Mouse (Mus musculus): ENCODE measurements around the gene Gnl3l. TPM values are rescaled to one million over a fixed set of nuclear protein-coding genes. Genes with fewer than 3 reads are reported as not detected.

The Gnl3l gene
- polyA plus RNA-seq, 1 experiment from 2014 or later: 26.5 TPM

DNA sequence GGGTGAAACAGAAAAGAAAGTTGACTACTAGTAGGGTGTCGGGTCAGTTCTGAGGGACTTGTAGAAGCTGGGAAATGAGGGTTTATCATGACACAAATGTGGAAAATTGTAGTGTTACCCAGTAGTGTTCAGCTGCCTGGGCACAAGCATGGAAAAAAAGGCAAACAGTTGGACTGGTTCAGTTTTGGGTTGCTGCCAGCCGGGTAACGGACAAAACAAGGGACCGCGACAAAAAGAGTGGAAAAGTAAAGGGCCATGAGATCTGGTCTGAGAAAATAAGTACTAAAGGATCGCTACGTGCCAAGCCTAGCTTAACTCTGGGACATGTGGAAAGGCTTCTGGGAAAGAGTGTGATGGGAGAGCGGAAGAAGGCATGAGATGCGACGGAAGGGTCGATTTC, 29.2 kb upstream of the Gnl3l start:
- H3K4me3 ChIP-seq: peak overlapping the region; percentile 67
- 39% methylated on average over 11 of the region's 11 CpGs for WGBS
- H3K36me3 ChIP-seq: no peaks in the 10 kb centered on the region
- peak overlapping the region; percentile 89 for H3K27ac ChIP-seq
- 0 out of 2 replicates have a peak, but pooled peaks cover 6% of the 10 kb centered on the region for H3K27me3 ChIP-seq
- ATAC-seq (ENCODE audit: low FRiP score, low read depth): no peak; the same call in 1 of the 2 replicates
- H3K4me2 ChIP-seq (replicated peaks): peak overlapping the region; percentile 75
- peaks cover 17% of the 10 kb centered on the region for H3K4me1 ChIP-seq
- peak overlapping the region; percentile 87 for H3K9ac ChIP-seq
- peaks cover 2% of the 10 kb centered on the region; the same call in 1 of the 2 replicates for H3K9me3 ChIP-seq

DNA sequence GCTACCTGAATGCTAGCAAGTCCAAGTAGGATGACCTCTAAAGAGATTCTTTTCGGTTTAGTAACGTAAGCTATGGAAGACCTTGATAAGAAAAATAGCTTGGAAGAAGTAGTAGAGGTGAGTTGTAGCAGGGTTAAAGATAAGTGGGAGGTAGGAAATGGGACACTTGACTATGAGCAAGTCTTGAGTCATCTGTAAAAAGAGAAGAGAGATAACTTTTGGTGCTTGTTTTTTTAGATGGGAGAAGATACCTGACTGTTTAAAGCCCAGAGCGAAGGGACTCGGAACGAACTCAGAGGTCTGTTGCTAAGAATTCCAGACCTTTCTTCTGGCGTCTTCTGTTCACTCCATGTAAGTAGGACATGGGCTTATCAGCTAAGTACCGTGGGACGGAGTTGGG, 28.7 kb upstream of the Gnl3l start, which contains the start of gene Fgd1:
Gene Fgd1, plus strand, starts transcription at position 301 of the 400 bp plus-strand sequence.
- H3K36me3 ChIP-seq: no peaks in the 10 kb centered on the region
- peak within 1 kb of the TSS; percentile 89 for H3K27ac ChIP-seq
- peak within 1 kb of the TSS; percentile 87 for H3K9ac ChIP-seq
- H3K4me2 ChIP-seq (replicated peaks): peak within 1 kb of the TSS; percentile 75
- 94% methylated on average over 8 of the region's 8 CpGs for WGBS
- H3K9me3 ChIP-seq: peaks cover 2% of the 10 kb centered on the region; the same call in 1 of the 2 replicates
- H3K27me3 ChIP-seq: 0 out of 2 replicates have a peak, but pooled peaks cover 8% of the 10 kb centered on the region
- ATAC-seq (ENCODE audit: low FRiP score, low read depth): no peak
- peaks cover 17% of the 10 kb centered on the region for H3K4me1 ChIP-seq
- H3K4me3 ChIP-seq: peak within 1 kb of the TSS; percentile 67

GRCm38 (mm10) chrX:151041223-151041622, 24.1 kb upstream of the Gnl3l start:
- Histone ChIP-seq H3K4me3 (no peak overlapping the region), H3K36me3 (no peaks in the 10 kb centered on the region), H3K27me3 (peaks cover 9% of the 10 kb centered on the region; the same call in 1 of the 2 replicates), H3K4me1 (no peaks in the 10 kb centered on the region), H3K9me3 (no peaks in the 10 kb centered on the region), H3K27ac (no peak overlapping the region), H3K4me2 (replicated peaks) (no peak overlapping the region), H3K9ac (no peak overlapping the region)
- no peak for ATAC-seq (ENCODE audit: low FRiP score, low read depth)
- WGBS: 53% methylated on average over 5 of the region's 5 CpGs

DNA sequence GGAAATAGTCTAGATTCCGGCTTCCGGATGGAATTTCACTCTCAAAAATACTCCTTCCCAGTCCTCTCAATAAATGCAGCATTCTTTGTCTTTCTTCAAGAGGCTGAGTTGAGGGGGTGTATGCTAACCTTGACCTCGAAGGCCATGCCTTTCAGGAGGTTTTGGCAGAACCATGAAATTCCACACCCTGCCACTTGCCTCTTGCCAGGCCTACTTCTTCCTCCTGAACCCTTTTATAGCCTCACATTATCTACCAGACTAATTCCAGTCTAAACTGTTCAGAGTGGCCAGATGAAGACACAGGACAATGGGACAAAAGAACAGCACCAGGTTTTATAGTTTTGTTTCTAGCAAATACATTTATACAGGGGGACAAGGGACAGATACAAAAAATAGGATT, 14.3 kb upstream of the Gnl3l start:
- ATAC-seq (ENCODE audit: low FRiP score, low read depth): no peak
- H3K9ac ChIP-seq: no peak overlapping the region
- 0 out of 2 replicates have a peak overlapping the region, but pooled peaks have one; percentile 7 for H3K27ac ChIP-seq
- H3K36me3 ChIP-seq: no peaks in the 10 kb centered on the region
- H3K4me1 ChIP-seq: no peaks in the 10 kb centered on the region
- H3K27me3 ChIP-seq: 0 out of 2 replicates have a peak, but pooled peaks cover 2% of the 10 kb centered on the region
- no peaks in the 10 kb centered on the region for H3K9me3 ChIP-seq
- WGBS: 38% methylated on average over 3 of the region's 3 CpGs
- H3K4me2 ChIP-seq (replicated peaks): no peak overlapping the region
- H3K4me3 ChIP-seq: no peak overlapping the region

DNA sequence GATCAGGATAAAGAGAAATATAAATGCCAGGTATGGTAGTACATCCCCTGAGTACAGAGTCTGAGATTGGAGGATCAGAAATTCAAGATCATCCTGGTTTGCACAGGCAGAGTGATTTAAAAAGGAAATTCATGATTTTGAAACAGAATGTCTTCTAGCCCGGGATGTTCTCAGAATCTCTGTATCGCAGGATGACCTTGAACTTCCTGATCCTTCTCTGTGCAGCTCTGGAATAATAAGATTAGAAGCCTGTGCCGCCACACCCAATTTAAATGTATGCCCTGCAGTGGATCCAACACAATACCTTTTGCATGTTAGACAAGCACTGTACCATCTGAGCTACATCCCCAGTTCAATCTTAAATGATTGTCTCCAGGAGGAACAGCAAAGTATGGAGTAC, 1.7 kb upstream of the Gnl3l start:
- no peak overlapping the region for H3K27ac ChIP-seq
- H3K27me3 ChIP-seq: peaks cover 3% of the 10 kb centered on the region; the same call in 1 of the 2 replicates
- H3K4me1 ChIP-seq: no peaks in the 10 kb centered on the region
- peak overlapping the region; percentile 56 for H3K4me2 ChIP-seq (replicated peaks)
- H3K36me3 ChIP-seq: peaks cover 5% of the 10 kb centered on the region; the same call in 1 of the 2 replicates
- H3K4me3 ChIP-seq: peak overlapping the region; percentile 49; the same call in 1 of the 2 replicates
- H3K9me3 ChIP-seq: no peaks in the 10 kb centered on the region
- no peak overlapping the region for H3K9ac ChIP-seq
- WGBS: 92% methylated on average over 3 of the region's 3 CpGs
- no peak for ATAC-seq (ENCODE audit: low FRiP score, low read depth)

GRCm38 (mm10) chrX:151017897-151018296, 775 bp upstream of the Gnl3l start:
- peak overlapping the region; percentile 77 for H3K27ac ChIP-seq
- H3K4me3 ChIP-seq: peak overlapping the region; percentile 49
- ATAC-seq (ENCODE audit: low FRiP score, low read depth): no peak
- peak overlapping the region; percentile 56 for H3K4me2 ChIP-seq (replicated peaks)
- WGBS: 8% methylated on average over 3 of the region's 3 CpGs
- peaks cover 5% of the 10 kb centered on the region; the same call in 1 of the 2 replicates for H3K36me3 ChIP-seq
- peaks cover 3% of the 10 kb centered on the region; the same call in 1 of the 2 replicates for H3K27me3 ChIP-seq
- H3K4me1 ChIP-seq: no peaks in the 10 kb centered on the region
- H3K9ac ChIP-seq: peak overlapping the region; percentile 43
- no peaks in the 10 kb centered on the region for H3K9me3 ChIP-seq

- peaks cover 57% of the 10 kb centered on the region for H3K36me3 ChIP-seq
- 80% methylated on average over 3 of the region's 3 CpGs for WGBS
- H3K9ac ChIP-seq: no peak overlapping the region
- H3K9me3 ChIP-seq: no peaks in the 10 kb centered on the region
- no peak overlapping the region for H3K27ac ChIP-seq
- H3K4me2 ChIP-seq (replicated peaks): no peak overlapping the region
- no peaks in the 10 kb centered on the region for H3K27me3 ChIP-seq
- ATAC-seq (ENCODE audit: low FRiP score, low read depth): no peak
- H3K4me3 ChIP-seq: no peak overlapping the region
- H3K4me1 ChIP-seq: no peaks in the 10 kb centered on the region
Measured at GRCm38 (mm10) chrX:150996775-150997174, 20.3 kb downstream of the Gnl3l start.

DNA sequence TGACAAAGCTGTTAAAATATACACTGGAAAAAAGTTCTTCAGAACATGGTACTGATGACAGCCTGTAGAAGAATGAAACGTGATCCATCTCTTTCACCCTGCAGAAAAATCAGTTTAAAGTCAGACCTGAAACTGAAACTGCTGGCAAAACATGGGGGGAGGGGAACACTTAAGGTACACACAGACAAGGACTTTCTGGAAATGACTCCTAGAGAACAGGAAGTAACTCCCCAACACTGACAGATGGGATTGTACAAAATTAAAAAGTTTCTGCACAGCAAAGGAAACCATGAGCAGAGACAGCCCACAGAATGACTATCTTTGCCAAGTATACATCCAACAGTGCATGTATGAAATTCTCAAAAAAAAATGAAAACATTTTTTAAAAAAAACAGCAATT, 35.5 kb downstream of the Gnl3l start:
- no peak overlapping the region for H3K9ac ChIP-seq
- no peaks in the 10 kb centered on the region for H3K9me3 ChIP-seq
- no peak overlapping the region for H3K4me2 ChIP-seq (replicated peaks)
- no peak overlapping the region for H3K4me3 ChIP-seq
- ATAC-seq (ENCODE audit: low FRiP score, low read depth): no peak
- no peak overlapping the region for H3K27ac ChIP-seq
- H3K27me3 ChIP-seq: peaks cover 3% of the 10 kb centered on the region; the same call in 1 of the 2 replicates
- peaks cover 20% of the 10 kb centered on the region for H3K36me3 ChIP-seq
- no peaks in the 10 kb centered on the region for H3K4me1 ChIP-seq
- WGBS: 67% methylated on average over 1 of the region's 1 CpGs

- ATAC-seq (ENCODE audit: low FRiP score, low read depth): no peak
- no peak overlapping the region for H3K9ac ChIP-seq
- no peaks in the 10 kb centered on the region for H3K4me1 ChIP-seq
- no peak overlapping the region for H3K4me3 ChIP-seq
- no peaks in the 10 kb centered on the region for H3K36me3 ChIP-seq
- H3K27ac ChIP-seq: no peak overlapping the region
- H3K27me3 ChIP-seq: peaks cover 7% of the 10 kb centered on the region; the same call in 1 of the 2 replicates
- no peaks in the 10 kb centered on the region for H3K9me3 ChIP-seq
- WGBS: 91% methylated on average over 5 of the region's 5 CpGs
- no peak overlapping the region for H3K4me2 ChIP-seq (replicated peaks)
Measured at GRCm38 (mm10) chrX:150975424-150975823, 41.7 kb downstream of the Gnl3l start.

DNA sequence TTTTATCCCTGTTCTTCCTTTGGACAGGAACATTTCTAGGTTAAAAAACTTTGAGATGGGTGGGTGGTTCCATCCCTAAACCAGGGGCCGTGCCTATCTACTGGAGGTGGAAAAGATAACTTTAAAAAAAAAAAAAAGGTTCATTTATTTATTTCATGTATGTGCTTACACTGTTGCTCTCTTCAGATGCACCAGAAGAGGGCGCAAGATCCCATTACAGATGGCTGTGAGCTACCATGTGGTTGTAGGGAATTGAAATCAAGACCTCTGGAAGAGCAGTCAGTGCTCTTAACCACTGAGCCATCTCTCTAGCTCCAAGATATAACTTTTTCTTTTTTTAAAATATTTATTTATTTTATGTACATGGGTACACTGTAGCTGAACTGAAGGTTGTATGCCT, 54.1 kb downstream of the Gnl3l start:
- Histone ChIP-seq H3K4me1 (no peaks in the 10 kb centered on the region), H3K4me2 (replicated peaks) (no peak overlapping the region), H3K36me3 (no peaks in the 10 kb centered on the region), H3K9me3 (no peaks in the 10 kb centered on the region), H3K4me3 (no peak overlapping the region), H3K27ac (no peak overlapping the region), H3K9ac (no peak overlapping the region), H3K27me3 (no peaks in the 10 kb centered on the region)
- no peak for ATAC-seq (ENCODE audit: low FRiP score, low read depth)
- 25% methylated on average over 2 of the region's 2 CpGs for WGBS

- Histone ChIP-seq H3K4me1 (no peaks in the 10 kb centered on the region), H3K4me2 (replicated peaks) (no peak overlapping the region), H3K9ac (no peak overlapping the region), H3K27me3 (peaks cover 3% of the 10 kb centered on the region; the same call in 1 of the 2 replicates), H3K9me3 (no peaks in the 10 kb centered on the region), H3K36me3 (no peaks in the 10 kb centered on the region), H3K27ac (no peak overlapping the region), H3K4me3 (no peak overlapping the region)
- no peak for ATAC-seq (ENCODE audit: low FRiP score, low read depth)
- WGBS: 60% methylated on average over 5 of the region's 5 CpGs
Measured at GRCm38 (mm10) chrX:150960702-150961101, 56.4 kb downstream of the Gnl3l start.

DNA sequence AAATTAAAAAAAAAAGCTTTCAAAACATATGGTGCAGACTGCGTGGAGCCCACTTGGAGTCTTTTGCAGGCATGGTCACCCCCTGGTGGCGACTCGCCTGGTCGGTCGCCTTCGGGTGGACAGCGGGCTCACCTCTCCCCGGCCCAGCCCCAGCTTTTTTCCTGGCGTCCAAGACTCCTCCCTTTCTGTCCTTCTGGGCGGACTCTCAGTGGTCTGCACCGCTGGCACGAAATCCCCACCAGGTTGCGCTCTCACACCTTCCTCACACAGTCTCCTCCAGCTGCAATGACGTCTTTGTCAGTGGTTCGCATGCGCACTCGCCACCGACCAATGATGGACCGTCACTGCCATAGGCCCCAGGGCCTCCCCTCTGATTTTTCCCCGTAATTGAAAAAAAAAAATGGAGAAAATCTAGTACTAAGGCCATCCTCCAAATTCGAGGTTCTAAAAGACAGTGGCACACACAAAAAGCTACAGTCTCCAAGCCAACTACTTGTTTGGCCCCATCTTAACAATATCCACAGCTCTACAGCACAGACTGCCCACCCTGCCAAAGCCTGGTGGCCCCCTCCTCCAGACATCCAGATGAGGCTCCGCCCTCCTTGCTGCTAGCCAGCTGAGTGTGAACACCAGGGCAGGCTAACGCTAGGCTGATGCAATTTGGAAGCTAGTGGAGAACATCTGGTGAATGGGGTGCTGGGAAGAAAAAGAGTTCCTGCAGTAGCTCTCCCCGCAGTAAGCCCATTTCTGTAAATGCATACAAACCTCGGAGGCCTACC, 60.4 kb downstream of the Gnl3l start:
- H3K9ac ChIP-seq: no peak overlapping the region
- peak overlapping the region; percentile 77; the same call in 1 of the 2 replicates for H3K27ac ChIP-seq
- no peaks in the 10 kb centered on the region for H3K4me1 ChIP-seq
- peak overlapping the region; percentile 24 for H3K4me3 ChIP-seq
- WGBS: 14% methylated on average over 25 of the region's 25 CpGs
- peak overlapping the region; percentile 53 for H3K4me2 ChIP-seq (replicated peaks)
- peak; percentile 95 for ATAC-seq (ENCODE audit: low FRiP score, low read depth)
- no peaks in the 10 kb centered on the region for H3K9me3 ChIP-seq
- peaks cover 6% of the 10 kb centered on the region; the same call in 1 of the 2 replicates for H3K27me3 ChIP-seq
- H3K36me3 ChIP-seq: no peaks in the 10 kb centered on the region

All from limb, embryonic 13.5 days (tissue).